Mouse (Mus musculus): ENCODE results near the gene Gp1bb.

DNA sequence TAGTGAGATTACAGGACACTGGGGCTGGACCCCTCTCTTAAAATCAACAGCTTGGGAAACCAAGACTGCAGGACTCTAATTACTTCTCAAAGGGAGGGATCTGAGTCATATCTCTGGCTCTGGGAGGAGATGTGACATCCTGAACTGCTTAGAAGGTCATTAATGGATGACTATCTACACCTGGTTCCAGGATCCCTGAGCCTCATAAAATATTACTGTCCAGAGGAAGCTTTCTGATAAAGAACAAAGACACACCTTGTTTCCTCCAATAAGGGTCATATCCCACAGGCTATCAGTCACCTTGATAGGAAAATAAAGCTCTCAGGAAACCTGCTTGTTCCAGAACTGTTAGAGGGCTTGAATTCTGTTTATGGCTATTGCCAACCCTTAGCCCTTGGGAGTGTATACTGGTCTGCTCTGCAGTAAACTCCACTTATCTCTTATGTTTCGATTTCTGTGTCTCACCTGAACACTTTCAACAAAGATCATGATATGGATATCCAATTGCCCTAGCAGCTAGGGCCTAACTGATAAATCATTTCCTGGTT, 17.3 kb upstream of the Gp1bb start:
- TF ChIP-seq CTCF (IDR thresholded peaks at IDR 0.05; ENCODE audit: control insufficient read depth, insufficient read depth, insufficient read length) (no peak), CEBPB (IDR thresholded peaks at IDR 0.05; ENCODE audit: low read depth) (no peak)

Data from C2C12 (cell line).